Mouse (Mus musculus) testis, adult 2 months (tissue): ENCODE results near the gene Emp3.

Source experiments
- CTCF ChIP-seq: fragments of 200-500 bp; IDR thresholded peaks from 2 replicates; pipeline ENCODE4 v1.5.1; 2012; ENCODE audit warnings: low read depth, mild to moderate bottlenecking, inconsistent platforms, low read length, moderate library complexity; ENCODE audit not compliant: control insufficient read depth, insufficient read depth, insufficient replicate concordance
- POLR2A ChIP-seq: fragments of 200-500 bp; IDR thresholded peaks from 2 replicates; pipeline ENCODE4 v1.6.1; 2012; ENCODE audit warnings: low read depth, mild to moderate bottlenecking, inconsistent platforms, low read length, moderate library complexity; ENCODE audit not compliant: control insufficient read depth

DNA sequence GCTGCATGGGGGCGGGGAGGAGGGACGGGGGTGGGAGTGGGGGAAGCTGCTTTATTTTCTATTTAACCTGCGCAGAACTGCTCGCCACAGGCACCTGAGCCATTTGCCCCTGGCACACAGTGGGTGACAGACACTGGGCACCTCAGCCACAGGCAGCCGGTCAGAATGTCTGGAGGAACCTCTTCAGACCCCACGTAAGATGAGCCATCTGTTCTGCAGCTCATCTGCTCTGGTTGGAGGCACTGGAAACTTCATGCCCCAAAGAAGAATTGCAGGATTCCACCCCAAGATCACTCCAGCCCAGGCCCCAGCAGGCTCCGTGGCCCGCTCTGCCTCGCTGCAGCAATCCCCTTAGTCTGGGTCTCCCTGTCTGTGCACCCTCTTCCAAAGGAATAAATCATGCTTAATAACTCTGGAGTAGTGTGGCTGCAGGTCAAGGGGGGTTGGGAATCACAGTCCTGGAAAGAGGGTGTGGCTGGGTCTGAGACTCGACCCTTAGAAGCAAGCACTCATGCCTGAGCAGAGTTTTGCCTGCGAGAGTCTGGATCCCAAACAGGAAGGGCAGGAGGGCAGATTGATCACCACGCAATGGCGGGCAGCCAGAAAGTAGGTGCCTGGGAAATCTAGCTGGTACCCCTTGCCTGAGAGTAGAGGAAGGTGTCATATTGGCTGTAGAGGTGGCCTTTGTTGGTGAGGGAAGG, 4.0 kb downstream of the Emp3 start:
- TF ChIP-seq CTCF = no peak
- no peak for TF ChIP-seq POLR2A
